Mouse (Mus musculus): ENCODE measurements around the gene Haus2. TPM values are rescaled to one million over a fixed set of nuclear protein-coding genes. Genes with fewer than 3 reads are reported as not detected.
"Not testable (repeated sequence)": the region's sequence is repeated elsewhere in the genome, so short reads cannot be mapped to it uniquely, and the experiment has no call there.

Haus2 gene
- 31.1 and 32.3 TPM in 2 replicates for polyA plus RNA-seq (2014; fragmentation: Nextera tagmentation; extraction: Ambion mirVana)

DNA sequence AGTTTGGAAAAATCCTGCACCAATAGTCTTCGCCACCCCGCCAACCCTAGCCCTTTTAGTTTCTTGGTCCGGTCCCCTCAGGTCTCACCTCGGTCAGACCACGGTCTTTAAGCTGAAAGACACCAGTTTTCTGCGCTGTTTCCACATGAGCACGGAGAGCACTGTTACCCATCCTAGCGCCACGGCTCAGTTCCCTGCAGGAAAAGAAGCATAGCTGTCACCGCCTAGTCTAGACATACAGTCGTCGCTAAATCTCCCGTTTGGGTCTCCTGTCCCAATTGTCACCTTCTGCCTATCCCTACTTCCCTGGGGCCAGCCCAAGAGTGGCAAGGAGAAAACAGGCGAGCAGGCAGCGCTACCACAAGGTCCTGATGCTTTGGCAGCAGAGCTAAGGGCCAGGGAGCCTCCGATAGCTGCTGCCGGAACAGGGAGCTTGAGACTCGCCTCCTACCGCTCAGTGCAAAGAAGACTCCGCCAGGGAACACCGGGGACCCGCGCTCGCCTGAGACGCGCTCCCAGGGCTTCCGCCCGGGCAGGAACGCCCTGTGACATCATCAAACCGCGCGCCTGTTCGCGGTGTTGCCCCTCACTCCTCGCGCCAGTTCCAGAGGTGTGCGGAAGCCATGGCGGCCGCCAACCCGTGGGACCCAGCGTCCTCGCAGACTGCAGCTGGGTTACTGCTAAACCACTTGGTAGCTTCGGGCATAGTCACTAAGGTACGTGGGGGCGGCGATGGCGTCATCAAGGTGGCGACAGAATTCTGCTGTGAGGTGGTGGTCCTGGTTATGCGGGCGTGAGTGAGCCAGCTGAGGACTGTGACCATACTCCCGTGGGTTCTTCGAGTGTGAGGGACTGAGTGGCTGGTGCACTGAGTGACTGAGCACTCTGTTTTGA, at the start of gene Haus2, which contains the start of gene Lrrc57:
Gene Haus2, plus strand, starts transcription at position 554 of the 894 bp plus-strand sequence.
Gene Lrrc57, minus strand, starts transcription at position 691 of the 894 bp plus-strand sequence.
- under 1% methylated on average over 52 of the region's 52 CpGs for WGBS
- peak within 1 kb of the TSS; percentile 80 for H3K9ac ChIP-seq (ENCODE audit: low read length)

DNA sequence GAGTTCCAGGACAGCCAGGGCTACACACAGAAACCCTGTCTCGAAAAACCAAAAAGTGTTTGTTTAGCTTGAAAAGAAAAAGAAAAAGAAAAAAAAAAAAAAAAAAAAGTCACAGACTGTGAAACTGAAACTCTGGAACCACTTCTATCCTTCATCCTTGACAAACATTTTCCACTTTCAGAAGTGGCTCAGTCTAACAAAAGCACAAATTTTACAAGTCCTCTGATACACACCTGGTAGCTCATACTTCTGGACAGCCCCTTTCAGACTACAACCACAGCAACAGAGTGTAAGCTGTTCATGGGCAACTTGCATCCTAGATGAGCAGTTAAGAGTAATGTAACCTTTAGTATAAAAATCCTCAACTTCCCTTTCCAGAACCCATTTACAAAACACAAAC, 47.7 kb upstream of the Haus2 start:
- DNase-seq (ENCODE audit: low spot score) (no peak), ATAC-seq (ENCODE audit: insufficient number of reproducible peaks, low FRiP score, low TSS enrichment, low read depth) (no peak)
- Histone ChIP-seq H3K9me3 (ENCODE audit: control insufficient read depth, low read length) (no peaks in the 10 kb centered on the region), H3K4me2 (ENCODE audit: low read depth, severe bottlenecking) (no peak overlapping the region), H3K27ac (replicated peaks; ENCODE audit: low read depth, low read length) (no peak overlapping the region), H3K9ac (ENCODE audit: low read length) (no peak overlapping the region), H3K36me3 (ENCODE audit: control insufficient read depth, insufficient read depth, low read length) (no peaks in the 10 kb centered on the region), H3K4me3 (ENCODE audit: low read depth, low read length) (no peak overlapping the region), H3K4me1 (ENCODE audit: control insufficient read depth, insufficient read depth, low read length) (no peaks in the 10 kb centered on the region), H3K27me3 (ENCODE audit: control insufficient read depth, insufficient read depth, low read length) (no peaks in the 10 kb centered on the region)
- 100% methylated on average over 1 of the region's 1 CpGs for WGBS

More for the DNA sequence above, at the start of gene Haus2, which contains the start of gene Lrrc57:
- Histone ChIP-seq H3K27me3 (ENCODE audit: control insufficient read depth, insufficient read depth, low read length) (no peaks in the 10 kb centered on the region), H3K36me3 (ENCODE audit: control insufficient read depth, insufficient read depth, low read length) (no peaks in the 10 kb centered on the region; the same call in 1 of the 2 replicates), H3K4me1 (ENCODE audit: control insufficient read depth, insufficient read depth, low read length) (0 out of 2 replicates have a peak, but pooled peaks cover 3% of the 10 kb centered on the region), H3K27ac (replicated peaks; ENCODE audit: low read depth, low read length) (peak within 1 kb of the TSS; percentile 70; the same call in 1 of the 2 replicates), H3K4me2 (ENCODE audit: low read depth, severe bottlenecking) (peak within 1 kb of the TSS; percentile 78), H3K9me3 (ENCODE audit: control insufficient read depth, low read length) (no peaks in the 10 kb centered on the region), H3K4me3 (ENCODE audit: low read depth, low read length) (peak within 1 kb of the TSS; percentile 90)
- DNase-seq (ENCODE audit: low spot score) (peak; percentile 96), ATAC-seq (ENCODE audit: insufficient number of reproducible peaks, low FRiP score, low TSS enrichment, low read depth) (peak; percentile 95)

DNA sequence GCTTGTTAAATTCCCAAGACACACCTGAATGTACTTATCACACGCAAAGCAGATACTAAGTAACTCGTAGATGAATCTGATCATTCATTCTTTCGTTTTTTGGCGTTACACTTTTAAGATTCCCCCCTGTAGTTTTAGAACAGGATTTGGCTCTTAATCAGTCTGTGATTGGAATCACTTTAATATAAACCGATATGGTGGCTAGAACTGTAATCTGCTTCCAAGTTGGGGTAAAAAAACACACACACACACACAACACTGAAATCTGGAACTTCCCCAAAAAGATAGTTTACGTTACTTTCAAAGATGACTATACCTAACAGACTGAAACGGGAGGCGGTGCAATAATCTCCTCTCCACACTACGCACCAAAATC, 46.3 kb upstream of the Haus2 start:
- Histone ChIP-seq H3K4me2 (ENCODE audit: low read depth, severe bottlenecking) (peak overlapping the region; percentile 55), H3K4me1 (ENCODE audit: control insufficient read depth, insufficient read depth, low read length) (no peaks in the 10 kb centered on the region), H3K9me3 (ENCODE audit: control insufficient read depth, low read length) (no peaks in the 10 kb centered on the region), H3K27me3 (ENCODE audit: control insufficient read depth, insufficient read depth, low read length) (no peaks in the 10 kb centered on the region), H3K27ac (replicated peaks; ENCODE audit: low read depth, low read length) (no peak overlapping the region), H3K36me3 (ENCODE audit: control insufficient read depth, insufficient read depth, low read length) (no peaks in the 10 kb centered on the region), H3K4me3 (ENCODE audit: low read depth, low read length) (peak overlapping the region; percentile 94), H3K9ac (ENCODE audit: low read length) (peak overlapping the region; percentile 92)
- DNase-seq (ENCODE audit: low spot score) (no peak), ATAC-seq (ENCODE audit: insufficient number of reproducible peaks, low FRiP score, low TSS enrichment, low read depth) (no peak)
- WGBS: 26% methylated on average over 9 of the region's 9 CpGs

DNA sequence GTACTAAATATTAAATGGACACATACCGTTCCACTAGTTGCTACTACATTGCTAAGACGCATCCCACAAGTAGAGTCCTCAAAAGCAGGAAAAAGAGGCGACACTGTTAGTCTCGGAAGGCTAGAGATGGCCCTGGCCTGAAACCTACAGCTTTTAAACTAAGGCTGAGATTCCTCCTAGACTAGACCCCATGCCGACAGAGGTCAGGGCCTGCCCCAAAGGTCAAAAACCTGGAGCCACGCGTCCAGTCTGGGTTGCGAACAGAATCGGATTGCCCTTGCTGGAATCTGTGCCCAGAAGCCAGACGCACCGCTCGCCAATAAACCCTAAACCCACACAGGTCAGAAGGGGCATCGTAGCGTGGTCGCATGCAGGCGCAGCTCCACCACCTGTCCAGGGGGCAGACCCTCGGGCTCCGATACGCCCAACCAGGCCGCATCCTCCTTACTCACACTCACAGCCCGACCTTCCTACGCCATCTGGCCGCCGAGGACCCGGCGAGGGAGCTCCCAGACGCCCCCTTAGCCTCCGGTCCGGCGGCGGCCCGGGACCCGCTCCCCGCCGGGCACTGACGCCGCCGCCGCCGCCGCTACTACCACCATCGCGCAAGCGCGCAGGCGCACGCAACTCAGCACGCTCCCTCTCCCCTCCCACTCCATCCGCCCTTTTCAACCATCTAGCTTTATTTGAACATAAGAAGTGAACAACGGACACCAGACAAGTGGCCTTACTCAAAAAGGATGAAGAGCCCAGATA, 45.8 kb upstream of the Haus2 start, which contains the start of gene Zfp106:
Gene Zfp106, minus strand, starts transcription at position 609 of the 756 bp plus-strand sequence.
- DNase-seq (ENCODE audit: low spot score) (peak; percentile 86), ATAC-seq (ENCODE audit: insufficient number of reproducible peaks, low FRiP score, low TSS enrichment, low read depth) (peak; percentile 83)
- Histone ChIP-seq H3K4me1 (ENCODE audit: control insufficient read depth, insufficient read depth, low read length) (no peaks in the 10 kb centered on the region), H3K27me3 (ENCODE audit: control insufficient read depth, insufficient read depth, low read length) (no peaks in the 10 kb centered on the region), H3K9ac (ENCODE audit: low read length) (peak within 1 kb of the TSS; percentile 92), H3K27ac (replicated peaks; ENCODE audit: low read depth, low read length) (0 out of 2 replicates have a peak within 1 kb of the TSS, but pooled peaks have one; percentile 47), H3K4me3 (ENCODE audit: low read depth, low read length) (peak within 1 kb of the TSS; percentile 94), H3K4me2 (ENCODE audit: low read depth, severe bottlenecking) (peak within 1 kb of the TSS; percentile 55), H3K9me3 (ENCODE audit: control insufficient read depth, low read length) (no peaks in the 10 kb centered on the region), H3K36me3 (ENCODE audit: control insufficient read depth, insufficient read depth, low read length) (no peaks in the 10 kb centered on the region)
- WGBS: under 1% methylated on average over 50 of the region's 50 CpGs

DNA sequence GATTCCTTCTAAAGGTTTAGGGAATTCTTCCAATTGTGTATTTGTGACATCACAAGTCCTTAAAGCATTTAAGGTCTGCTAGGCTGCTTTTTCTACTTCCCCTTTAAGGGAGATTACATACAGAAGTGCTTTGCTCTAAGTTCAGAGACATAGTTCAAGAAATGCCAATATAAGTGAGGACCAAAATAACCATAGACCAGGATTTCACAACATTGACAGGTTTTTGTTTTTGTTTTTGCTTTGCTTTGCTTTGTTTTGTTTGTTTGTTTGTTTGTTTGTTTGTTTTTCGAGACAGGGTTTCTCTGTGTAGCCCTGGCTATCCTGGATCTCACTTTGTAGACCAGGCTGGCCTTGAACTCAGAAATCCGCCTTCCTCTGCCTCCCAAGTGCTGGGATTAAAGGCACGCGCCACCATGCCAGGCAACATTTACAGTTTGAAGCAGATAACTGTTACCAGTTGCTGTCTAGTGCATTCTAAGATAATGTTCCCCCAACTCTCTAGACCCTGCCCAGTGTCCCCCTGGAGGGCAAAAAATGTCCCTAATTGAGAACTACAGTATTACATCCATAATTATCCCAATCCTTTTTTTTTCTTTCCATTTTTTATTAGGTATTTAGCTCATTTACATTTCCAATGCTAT, 44.5 kb upstream of the Haus2 start:
- H3K27ac ChIP-seq (replicated peaks; ENCODE audit: low read depth, low read length); H3K9ac ChIP-seq (ENCODE audit: low read length); H3K4me2 ChIP-seq (ENCODE audit: low read depth, severe bottlenecking); ATAC-seq (ENCODE audit: insufficient number of reproducible peaks, low FRiP score, low TSS enrichment, low read depth); H3K4me3 ChIP-seq (ENCODE audit: low read depth, low read length); DNase-seq (ENCODE audit: low spot score); H3K27me3 ChIP-seq (ENCODE audit: control insufficient read depth, insufficient read depth, low read length); H3K36me3 ChIP-seq (ENCODE audit: control insufficient read depth, insufficient read depth, low read length); H3K9me3 ChIP-seq (ENCODE audit: control insufficient read depth, low read length); H3K4me1 ChIP-seq (ENCODE audit: control insufficient read depth, insufficient read depth, low read length): not testable (repeated sequence)
- 91% methylated on average over 4 of the region's 4 CpGs for WGBS

DNA sequence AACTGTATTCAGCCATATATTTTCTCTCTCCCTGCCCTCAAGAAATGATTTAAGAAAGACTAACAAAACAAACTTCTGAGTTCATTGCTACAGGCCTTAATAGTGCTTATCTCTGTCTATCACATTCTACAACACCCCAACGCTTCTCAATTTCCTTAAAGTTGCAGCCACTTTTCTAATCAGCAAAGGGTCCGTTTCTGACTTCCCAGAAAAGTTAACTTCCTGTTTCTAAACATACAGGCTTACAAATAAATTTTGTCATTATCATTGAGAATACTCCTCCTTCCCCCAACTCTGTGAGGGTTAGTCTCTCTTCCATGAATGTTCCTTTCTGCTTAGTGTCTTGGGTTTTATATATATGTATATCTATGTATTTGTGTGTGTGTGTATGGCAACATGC, 43.8 kb upstream of the Haus2 start:
- no peak overlapping the region for H3K27ac ChIP-seq (replicated peaks; ENCODE audit: low read depth, low read length)
- H3K9ac ChIP-seq (ENCODE audit: low read length): no peak overlapping the region
- 91% methylated on average over 2 of the region's 2 CpGs for WGBS
- no peak overlapping the region for H3K4me3 ChIP-seq (ENCODE audit: low read depth, low read length)
- no peaks in the 10 kb centered on the region for H3K36me3 ChIP-seq (ENCODE audit: control insufficient read depth, insufficient read depth, low read length)
- no peak for ATAC-seq (ENCODE audit: insufficient number of reproducible peaks, low FRiP score, low TSS enrichment, low read depth)
- H3K9me3 ChIP-seq (ENCODE audit: control insufficient read depth, low read length): no peaks in the 10 kb centered on the region
- H3K27me3 ChIP-seq (ENCODE audit: control insufficient read depth, insufficient read depth, low read length): no peaks in the 10 kb centered on the region
- H3K4me2 ChIP-seq (ENCODE audit: low read depth, severe bottlenecking): no peak overlapping the region
- no peaks in the 10 kb centered on the region for H3K4me1 ChIP-seq (ENCODE audit: control insufficient read depth, insufficient read depth, low read length)
- no peak for DNase-seq (ENCODE audit: low spot score)

DNA sequence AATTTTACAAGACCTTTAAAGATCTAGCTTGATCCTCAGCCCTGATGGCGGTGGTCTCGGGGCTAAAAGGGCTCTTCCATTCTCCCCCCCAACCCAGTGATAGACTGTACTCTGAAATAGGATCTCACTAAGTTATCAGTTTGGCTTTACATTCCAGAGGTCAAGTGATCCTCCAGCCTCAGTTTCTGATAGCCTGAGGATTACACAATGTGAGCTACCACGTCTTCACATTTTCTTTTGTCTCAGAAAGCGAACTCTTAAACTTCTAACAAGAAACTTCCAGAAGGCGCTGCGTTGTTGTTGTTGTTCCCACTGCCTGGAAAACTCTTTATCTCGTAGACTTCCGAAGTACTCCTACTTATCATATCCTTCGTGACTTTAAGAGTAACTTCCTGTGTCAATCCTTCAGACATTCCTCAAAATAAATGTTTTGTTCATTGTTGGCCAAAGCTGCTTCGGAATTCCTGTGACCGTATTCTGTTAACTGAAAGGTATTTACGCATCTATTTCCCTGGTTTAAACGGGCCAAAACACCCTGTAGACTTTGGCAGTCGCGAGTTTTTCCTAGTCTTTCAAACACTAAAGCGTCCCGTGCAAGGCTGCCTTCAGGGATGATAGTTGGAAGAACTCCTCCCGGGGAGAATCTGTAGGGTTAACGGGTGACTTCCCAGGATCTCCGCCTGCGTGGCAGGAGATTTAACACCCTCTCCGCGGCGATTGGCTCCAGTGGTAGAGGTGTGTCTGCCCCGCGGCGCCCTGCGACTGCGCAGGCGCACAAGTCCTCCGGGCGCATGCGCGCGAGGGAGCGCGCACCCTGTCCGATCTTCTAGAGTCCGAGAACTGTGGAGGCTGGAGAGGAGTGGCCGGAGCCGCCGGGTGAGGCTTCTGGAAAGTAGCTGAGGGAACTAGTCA, 42.0 kb upstream of the Haus2 start, which contains the start of gene Snap23:
Gene Snap23, plus strand, starts transcription at position 786 of the 912 bp plus-strand sequence.
- H3K9ac ChIP-seq (ENCODE audit: low read length): peak within 1 kb of the TSS; percentile 74
- no peaks in the 10 kb centered on the region for H3K9me3 ChIP-seq (ENCODE audit: control insufficient read depth, low read length)
- peak within 1 kb of the TSS; percentile 38; the same call in 1 of the 2 replicates for H3K27ac ChIP-seq (replicated peaks; ENCODE audit: low read depth, low read length)
- no peaks in the 10 kb centered on the region for H3K27me3 ChIP-seq (ENCODE audit: control insufficient read depth, insufficient read depth, low read length)
- no peaks in the 10 kb centered on the region for H3K4me1 ChIP-seq (ENCODE audit: control insufficient read depth, insufficient read depth, low read length)
- ATAC-seq (ENCODE audit: insufficient number of reproducible peaks, low FRiP score, low TSS enrichment, low read depth) (peak; percentile 90), DNase-seq (ENCODE audit: low spot score) (peak; percentile 96)
- H3K36me3 ChIP-seq (ENCODE audit: control insufficient read depth, insufficient read depth, low read length): no peaks in the 10 kb centered on the region
- H3K4me3 ChIP-seq (ENCODE audit: low read depth, low read length): peak within 1 kb of the TSS; percentile 71
- WGBS: 2% methylated on average over 42 of the region's 42 CpGs
- peak within 1 kb of the TSS; percentile 68 for H3K4me2 ChIP-seq (ENCODE audit: low read depth, severe bottlenecking)

All from limb, embryonic 11.5 days (tissue).